Mouse (Mus musculus): ENCODE results near the gene Abi2. TPM values are rescaled to one million over a fixed set of nuclear protein-coding genes. Genes with fewer than 3 reads are reported as not detected.

The Abi2 gene
- polyA plus RNA-seq, 1 experiment from 2014 or later = 19.1 TPM

DNA sequence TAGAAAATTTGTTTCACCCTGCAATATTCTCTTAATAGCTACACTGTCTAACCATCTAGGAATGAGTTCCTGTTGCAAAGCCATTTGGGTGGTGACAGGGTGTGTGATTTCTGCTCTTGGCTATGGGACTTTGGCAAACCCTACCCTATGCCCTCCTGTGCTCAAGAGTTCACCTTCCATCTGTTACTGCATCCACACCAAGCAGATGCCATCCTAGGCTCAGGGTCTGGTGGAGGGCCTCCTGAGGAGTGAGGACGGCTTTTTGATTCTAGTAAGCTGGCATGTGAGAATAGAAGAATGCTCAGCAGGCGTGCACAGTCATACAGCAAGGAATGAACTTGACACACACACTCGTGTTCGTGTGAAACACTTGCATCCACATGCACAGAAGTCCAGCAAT lies 81.1 kb downstream of the Abi2 start:
- Histone ChIP-seq H3K27ac (no peak overlapping the region), H3K36me3 (peaks cover 55% of the 10 kb centered on the region), H3K4me2 (no peak overlapping the region), H3K27me3 (no peaks in the 10 kb centered on the region), H3K4me1 (no peaks in the 10 kb centered on the region), H3K9me3 (no peaks in the 10 kb centered on the region), H3K4me3 (no peak overlapping the region), H3K9ac (no peak overlapping the region)
- WGBS = 84% methylated on average over 4 of the region's 4 CpGs
- ATAC-seq (ENCODE audit: insufficient number of reproducible peaks, low FRiP score, low TSS enrichment, low read depth) = no peak

DNA sequence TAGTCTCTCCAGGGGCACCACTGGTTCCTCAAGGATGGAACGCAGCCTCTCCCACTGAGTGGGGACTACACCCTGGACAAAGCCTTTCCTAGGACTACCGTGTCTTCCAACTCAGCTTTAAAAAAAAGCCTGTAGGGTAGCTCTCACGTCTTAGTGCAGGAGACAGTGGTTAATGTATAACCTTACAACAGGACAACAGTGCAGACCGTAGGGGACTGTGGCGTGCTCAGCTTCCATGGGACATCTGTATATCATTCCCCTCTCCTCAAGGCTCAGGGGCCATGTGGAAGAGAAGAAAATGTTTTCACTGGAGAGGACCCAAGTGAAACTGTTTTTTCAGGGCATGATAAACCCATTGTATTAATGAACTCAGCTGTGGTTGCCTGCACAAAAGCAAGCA lies 83.0 kb downstream of the Abi2 start:
- Histone ChIP-seq H3K4me2 (no peak overlapping the region), H3K4me3 (no peak overlapping the region), H3K27me3 (no peaks in the 10 kb centered on the region), H3K4me1 (no peaks in the 10 kb centered on the region), H3K9me3 (no peaks in the 10 kb centered on the region), H3K27ac (no peak overlapping the region), H3K36me3 (peaks cover 58% of the 10 kb centered on the region), H3K9ac (no peak overlapping the region)
- no peak for ATAC-seq (ENCODE audit: insufficient number of reproducible peaks, low FRiP score, low TSS enrichment, low read depth)
- WGBS = 78% methylated on average over 5 of the region's 5 CpGs

DNA sequence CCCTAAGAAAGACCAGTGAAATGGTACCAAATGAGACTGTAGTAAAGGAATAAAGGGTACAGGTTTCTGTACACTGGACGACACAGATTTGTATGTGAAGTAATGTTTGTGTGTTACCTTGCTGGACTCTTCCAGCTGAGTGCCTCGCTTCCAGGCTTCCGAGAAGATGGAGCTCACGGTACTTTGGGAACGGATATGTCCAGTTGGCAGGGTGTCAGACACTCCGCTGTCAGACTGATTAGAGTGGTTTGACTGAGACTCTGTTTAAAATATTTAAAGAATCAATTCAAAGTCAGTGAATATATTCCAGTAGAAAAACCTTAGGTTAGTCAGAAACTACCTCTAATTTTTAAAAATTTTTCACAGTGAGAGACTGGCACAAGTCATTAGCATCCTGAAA lies 84.0 kb downstream of the Abi2 start:
- no peak for ATAC-seq (ENCODE audit: insufficient number of reproducible peaks, low FRiP score, low TSS enrichment, low read depth)
- Histone ChIP-seq H3K4me3 (no peak overlapping the region), H3K9me3 (no peaks in the 10 kb centered on the region), H3K27ac (no peak overlapping the region), H3K4me1 (no peaks in the 10 kb centered on the region), H3K27me3 (no peaks in the 10 kb centered on the region), H3K9ac (no peak overlapping the region), H3K4me2 (no peak overlapping the region), H3K36me3 (peaks cover 59% of the 10 kb centered on the region)
- WGBS = 87% methylated on average over 6 of the region's 6 CpGs

DNA sequence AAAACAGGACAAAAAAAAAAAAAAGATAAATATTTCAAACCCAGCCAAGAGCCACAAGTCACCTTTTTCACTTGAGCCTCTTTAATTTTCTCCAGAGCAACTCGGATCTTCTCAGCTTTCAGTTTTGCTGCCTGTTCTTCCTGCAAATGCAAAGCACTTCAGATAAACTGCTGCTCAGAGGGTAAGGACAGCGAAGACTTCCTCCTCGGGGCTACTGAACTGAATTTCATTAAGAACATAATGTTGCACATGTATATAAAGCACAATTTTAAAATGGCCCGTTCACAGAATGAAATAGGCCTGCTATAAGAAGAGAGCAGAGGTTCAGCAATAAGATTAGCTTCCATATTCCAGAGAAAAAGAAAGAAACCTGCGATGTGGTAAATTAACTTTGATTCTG lies 94.0 kb downstream of the Abi2 start:
- H3K27ac ChIP-seq = no peak overlapping the region
- no peak for ATAC-seq (ENCODE audit: insufficient number of reproducible peaks, low FRiP score, low TSS enrichment, low read depth)
- H3K4me2 ChIP-seq = no peak overlapping the region
- WGBS = 69% methylated on average over 5 of the region's 5 CpGs
- peaks cover 25% of the 10 kb centered on the region; the same call in 1 of the 2 replicates for H3K36me3 ChIP-seq
- H3K27me3 ChIP-seq = no peaks in the 10 kb centered on the region
- H3K4me1 ChIP-seq = no peaks in the 10 kb centered on the region
- H3K9ac ChIP-seq = no peak overlapping the region
- no peak overlapping the region for H3K4me3 ChIP-seq
- H3K9me3 ChIP-seq = no peaks in the 10 kb centered on the region

DNA sequence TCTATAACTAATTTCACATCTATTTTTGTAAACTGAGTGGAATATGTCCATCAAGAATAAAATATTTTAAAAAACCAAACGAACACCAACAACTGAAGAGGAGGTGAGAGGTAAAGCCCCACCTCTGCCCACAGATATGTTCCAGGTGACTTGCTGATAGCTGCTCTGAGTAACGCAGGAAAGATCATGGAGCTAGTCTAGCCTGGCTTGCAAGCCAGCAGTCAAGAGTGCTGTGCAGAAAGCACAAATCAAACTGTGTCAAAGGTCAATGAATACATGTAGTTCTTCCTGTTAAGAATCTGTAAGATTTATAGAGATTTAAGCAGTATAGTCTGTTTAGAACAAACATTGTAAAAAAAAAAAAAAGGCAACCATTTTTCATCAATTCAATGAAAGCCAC lies 101.2 kb downstream of the Abi2 start:
- no peaks in the 10 kb centered on the region for H3K4me1 ChIP-seq
- 57% methylated on average over 2 of the region's 2 CpGs for WGBS

DNA sequence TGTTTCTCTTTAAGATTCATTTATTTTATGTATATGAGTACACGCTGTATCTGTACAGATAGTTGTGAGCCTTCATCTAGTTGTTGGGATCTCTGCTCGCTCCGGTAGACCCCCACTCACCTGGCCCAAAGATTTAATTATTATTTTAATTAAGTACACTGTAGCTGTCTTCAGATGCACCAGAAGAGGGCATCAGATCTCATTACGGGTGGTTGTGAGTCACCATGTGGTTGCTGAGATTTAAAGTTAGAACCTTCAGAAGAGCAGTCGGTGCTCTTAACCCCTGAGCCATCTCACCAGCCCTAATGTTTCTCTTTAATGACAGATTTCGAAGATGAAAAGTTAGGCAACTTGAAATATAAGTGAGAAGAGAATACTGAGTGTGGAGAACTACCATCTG lies 120.7 kb downstream of the Abi2 start:
- H3K36me3 ChIP-seq = peaks cover 34% of the 10 kb centered on the region
- H3K4me3 ChIP-seq = no peak overlapping the region
- no peak overlapping the region for H3K4me2 ChIP-seq
- H3K4me1 ChIP-seq = no peaks in the 10 kb centered on the region
- no peak overlapping the region for H3K9ac ChIP-seq
- no peak for ATAC-seq (ENCODE audit: insufficient number of reproducible peaks, low FRiP score, low TSS enrichment, low read depth)
- 90% methylated on average over 6 of the region's 6 CpGs for WGBS
- H3K27ac ChIP-seq = no peak overlapping the region
- H3K27me3 ChIP-seq = no peaks in the 10 kb centered on the region
- no peaks in the 10 kb centered on the region for H3K9me3 ChIP-seq

More for the DNA sequence above, 101.2 kb downstream of the Abi2 start:
- H3K36me3 ChIP-seq = peaks cover 11% of the 10 kb centered on the region
- H3K27ac ChIP-seq = no peak overlapping the region
- H3K9ac ChIP-seq = no peak overlapping the region
- no peak for ATAC-seq (ENCODE audit: insufficient number of reproducible peaks, low FRiP score, low TSS enrichment, low read depth)
- H3K27me3 ChIP-seq = no peaks in the 10 kb centered on the region
- no peaks in the 10 kb centered on the region for H3K9me3 ChIP-seq
- H3K4me2 ChIP-seq = no peak overlapping the region
- no peak overlapping the region for H3K4me3 ChIP-seq

DNA sequence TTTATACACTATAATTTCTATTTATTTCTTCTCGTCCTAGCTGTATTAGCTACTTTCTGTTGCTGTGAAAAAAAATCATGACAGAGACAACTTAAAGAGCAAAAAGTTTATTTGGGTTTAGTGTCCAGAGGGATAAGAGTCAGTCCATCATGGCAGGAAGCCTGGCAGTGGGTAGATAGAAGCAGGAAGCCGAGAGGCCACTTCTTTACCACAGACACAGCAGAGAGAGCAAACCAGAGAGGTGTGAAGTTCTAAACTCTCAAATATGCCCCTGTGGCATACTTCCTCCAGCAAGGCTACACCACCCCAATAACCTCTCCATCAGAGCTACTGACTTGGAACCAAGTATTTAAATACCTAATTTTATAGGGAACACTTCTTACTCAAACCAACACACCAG lies 121.2 kb downstream of the Abi2 start:
- Histone ChIP-seq H3K27me3 (no peaks in the 10 kb centered on the region), H3K9me3 (no peaks in the 10 kb centered on the region), H3K4me3 (no peak overlapping the region), H3K4me1 (no peaks in the 10 kb centered on the region), H3K4me2 (no peak overlapping the region), H3K27ac (no peak overlapping the region), H3K36me3 (peaks cover 29% of the 10 kb centered on the region), H3K9ac (no peak overlapping the region)
- ATAC-seq (ENCODE audit: insufficient number of reproducible peaks, low FRiP score, low TSS enrichment, low read depth) = no peak
- WGBS = 81% methylated on average over 2 of the region's 2 CpGs

Other genes starting within 250 kb of the Abi2 start
- gene Nbeal1, start 229.0 kb upstream of the Abi2 start, polyA plus RNA-seq (2015; fragmentation: Nextera tagmentation; extraction: Ambion mirVana) = 5.7 and 6.5 TPM in 2 replicates
- gene Cyp20a1, start 66.3 kb upstream of the Abi2 start, polyA plus RNA-seq (2015; fragmentation: Nextera tagmentation; extraction: Ambion mirVana) = 23.1 and 24.1 TPM in 2 replicates
- 24.6 and 26.6 TPM in 2 replicates for gene Raph1, start 157.5 kb downstream of the Abi2 start, polyA plus RNA-seq (2015; fragmentation: Nextera tagmentation; extraction: Ambion mirVana)

Data from limb, embryonic 15.5 days (tissue).